Mouse (Mus musculus): ENCODE measurements around the gene Zfp26.

The Zfp26 gene

DNA sequence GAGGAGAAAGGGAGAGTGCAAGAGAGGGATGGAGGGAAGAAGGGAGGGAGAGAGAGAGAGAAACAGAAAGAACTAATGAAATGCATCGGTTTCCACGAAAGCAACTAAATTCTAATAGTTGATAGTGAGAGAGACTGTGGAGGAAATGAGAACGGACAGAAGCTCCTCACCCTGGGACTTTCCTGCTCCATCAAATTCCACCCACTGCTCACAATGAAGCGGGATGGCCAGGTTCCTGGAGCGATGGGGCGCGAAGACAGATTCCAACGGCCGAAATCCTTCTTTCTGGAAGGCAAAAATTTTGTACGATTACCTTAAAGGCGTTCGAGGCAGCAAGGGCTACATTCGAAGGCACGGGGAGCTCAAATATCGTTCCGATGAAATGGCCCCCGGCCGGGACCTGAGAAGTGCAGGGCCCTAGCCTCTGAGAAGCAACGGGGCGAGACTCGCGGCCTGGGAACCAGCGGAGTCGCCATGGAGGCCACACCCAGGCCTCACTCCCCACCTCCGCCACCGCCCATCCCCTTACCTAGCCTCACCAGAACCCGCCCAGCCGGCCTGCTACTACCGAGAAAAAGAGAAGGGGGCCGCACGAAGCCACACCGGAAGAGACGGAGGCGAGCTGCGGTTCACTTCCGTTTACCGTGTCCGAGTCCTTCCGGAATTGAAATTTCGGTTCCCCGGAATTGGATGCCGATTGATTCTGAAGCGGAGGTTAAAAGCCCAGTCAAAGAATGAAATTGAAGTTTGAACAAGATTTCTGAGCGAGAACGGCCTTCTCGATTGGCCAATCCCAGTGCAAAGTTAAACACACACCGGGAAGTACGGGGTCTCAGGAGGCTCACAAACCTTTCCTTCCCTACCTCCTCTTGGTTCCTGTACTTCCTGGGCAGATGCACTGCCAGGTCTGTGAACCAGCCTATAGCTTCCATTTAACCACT is at the start of gene Zfp26:
Gene Zfp26, minus strand, starts transcription at position 786 of the 941 bp plus-strand sequence.
- peak; percentile 68 for DNase-seq (ENCODE audit: low spot score)

DNA sequence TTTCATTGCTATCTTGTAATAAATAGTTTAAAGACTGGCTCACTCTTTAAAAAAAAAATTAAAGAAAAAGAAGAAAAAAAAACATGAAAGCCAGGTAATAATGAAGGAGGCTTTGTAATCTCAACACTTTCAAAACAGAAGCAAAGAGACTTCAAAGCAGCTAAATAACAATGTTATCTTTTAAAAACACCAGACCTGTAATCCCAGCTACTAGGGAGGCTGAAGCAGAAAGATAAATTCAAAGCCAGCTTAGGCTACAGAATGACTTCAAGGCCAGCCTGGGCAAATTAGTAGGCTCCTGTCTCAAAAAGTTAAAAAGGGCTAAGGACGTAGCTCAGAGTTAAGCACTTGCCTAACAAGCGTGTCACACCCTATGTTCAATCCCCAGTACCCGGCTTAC is 49.7 kb upstream of the Zfp26 start:
- no peak for DNase-seq (ENCODE audit: low spot score)

GRCm38 (mm10) chr9:20504801-20505200 is 44.8 kb upstream of the Zfp26 start:
- no peak for DNase-seq (ENCODE audit: low spot score)

DNA sequence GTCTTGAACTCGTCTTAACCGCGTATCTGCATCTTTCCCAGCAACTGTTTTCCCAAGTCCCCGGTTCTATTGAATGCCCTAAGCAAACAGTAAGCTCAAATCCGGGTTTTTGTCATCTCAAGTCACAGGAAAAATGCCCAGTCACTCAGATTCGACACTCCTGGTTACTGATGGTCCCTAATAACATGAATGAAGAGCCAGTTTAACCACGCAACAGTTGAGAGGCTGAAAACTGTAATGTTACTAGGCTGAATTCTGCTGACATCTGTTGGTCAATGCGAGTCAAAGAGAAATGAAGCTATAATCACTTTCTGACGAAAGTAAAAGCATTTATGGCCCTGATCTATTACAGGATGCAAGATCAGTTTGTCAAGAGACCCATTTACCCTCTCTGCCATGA is 33.3 kb upstream of the Zfp26 start:
- no peak for DNase-seq (ENCODE audit: low spot score)

DNA sequence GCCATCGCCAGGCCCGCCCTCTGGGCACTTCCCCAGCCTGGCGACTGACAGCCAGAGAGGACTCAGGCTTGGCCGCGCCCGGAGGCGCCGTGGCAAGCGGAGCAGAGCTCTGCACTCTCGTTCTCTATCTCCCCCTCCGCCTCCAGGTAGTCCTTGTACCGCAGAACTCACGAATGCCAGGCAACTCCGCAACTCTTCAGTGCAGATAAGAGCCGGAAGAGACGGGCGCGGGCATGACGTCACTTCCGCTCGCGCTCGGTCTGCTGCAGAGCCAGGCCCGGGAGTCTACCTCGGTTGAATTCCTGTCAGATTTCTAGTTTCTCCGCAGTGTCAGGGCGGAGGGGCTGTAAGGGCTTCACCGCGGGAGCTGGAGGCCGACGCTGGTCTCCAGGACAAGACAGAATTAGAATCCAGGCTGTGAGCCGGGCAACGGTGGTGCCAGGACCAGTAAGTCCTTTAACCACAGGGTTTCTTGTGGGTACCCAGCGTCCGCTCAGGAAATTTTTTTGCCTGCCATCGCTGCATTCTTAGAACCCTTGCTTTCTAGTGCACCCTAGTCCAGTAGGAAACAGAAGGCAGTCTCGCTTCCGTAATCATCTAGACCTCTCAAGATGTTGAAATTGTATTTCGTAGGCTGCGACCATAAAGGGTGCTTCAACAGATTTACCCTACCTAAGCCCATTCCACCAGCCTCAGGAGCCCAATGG is 32.7 kb upstream of the Zfp26 start, which contains the start of gene Zfp426:
Gene Zfp426, minus strand, starts transcription at position 220 of the 707 bp plus-strand sequence.
- DNase-seq (ENCODE audit: low spot score) = peak; percentile 80

DNA sequence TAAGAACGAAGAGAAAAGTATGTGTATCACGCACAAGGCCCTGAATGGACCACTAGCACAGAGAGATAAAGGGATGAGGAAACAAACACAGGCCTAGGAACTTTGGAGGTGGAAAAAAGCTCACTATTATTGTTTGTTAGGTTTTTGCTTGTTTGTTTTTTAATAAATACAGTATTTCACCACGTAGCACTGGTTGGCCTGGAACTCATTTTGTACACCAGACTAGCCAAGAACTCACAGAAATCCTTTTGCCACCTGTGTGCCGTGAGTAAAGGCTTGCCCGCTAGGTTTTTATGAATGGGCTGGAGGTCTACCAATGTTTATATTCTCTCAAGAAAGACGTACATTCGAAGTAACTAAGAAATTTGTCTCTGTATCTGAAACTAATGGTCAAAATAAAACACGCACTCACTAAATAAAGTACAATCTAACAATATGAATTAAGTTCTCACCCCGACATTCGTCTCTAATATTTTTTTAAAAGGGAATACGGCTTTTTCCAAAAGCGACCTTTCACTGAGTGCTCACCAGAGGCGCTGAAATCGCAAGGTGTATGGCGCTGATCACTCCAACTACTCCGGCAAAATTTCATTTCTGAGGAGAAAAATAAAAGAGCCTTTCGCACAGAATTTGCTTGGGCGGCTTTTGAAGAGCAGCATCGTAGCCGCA is 32.0 kb upstream of the Zfp26 start:
- DNase-seq (ENCODE audit: low spot score) = no peak

GRCm38 (mm10) chr9:20489536-20489935 is 29.6 kb upstream of the Zfp26 start:
- DNase-seq (ENCODE audit: low spot score) = no peak

DNA sequence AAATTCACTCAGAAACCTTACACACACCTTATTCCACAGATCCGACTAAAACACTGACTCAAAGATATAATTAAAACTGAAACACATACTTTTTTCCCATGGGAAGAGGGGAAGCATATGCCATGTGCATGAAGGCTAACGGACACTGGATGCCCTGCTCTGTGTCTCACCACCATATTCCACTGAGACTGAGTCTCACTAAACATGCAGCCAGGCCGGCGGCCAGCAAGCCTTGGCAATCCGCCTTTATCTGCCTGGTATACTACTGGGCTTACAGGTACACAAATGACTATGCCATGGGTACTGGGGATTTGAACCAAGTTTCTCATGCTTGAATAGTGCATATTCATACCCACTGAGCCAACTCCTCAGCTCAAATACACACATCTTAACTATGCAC is 19.4 kb upstream of the Zfp26 start:
- DNase-seq (ENCODE audit: low spot score) = no peak

GRCm38 (mm10) chr9:20476632-20477031 is 16.7 kb upstream of the Zfp26 start:
- no peak for DNase-seq (ENCODE audit: low spot score)

GRCm38 (mm10) chr9:20466761-20467442 is 6.9 kb upstream of the Zfp26 start:
- DNase-seq (ENCODE audit: low spot score) = peak; percentile 52

DNA sequence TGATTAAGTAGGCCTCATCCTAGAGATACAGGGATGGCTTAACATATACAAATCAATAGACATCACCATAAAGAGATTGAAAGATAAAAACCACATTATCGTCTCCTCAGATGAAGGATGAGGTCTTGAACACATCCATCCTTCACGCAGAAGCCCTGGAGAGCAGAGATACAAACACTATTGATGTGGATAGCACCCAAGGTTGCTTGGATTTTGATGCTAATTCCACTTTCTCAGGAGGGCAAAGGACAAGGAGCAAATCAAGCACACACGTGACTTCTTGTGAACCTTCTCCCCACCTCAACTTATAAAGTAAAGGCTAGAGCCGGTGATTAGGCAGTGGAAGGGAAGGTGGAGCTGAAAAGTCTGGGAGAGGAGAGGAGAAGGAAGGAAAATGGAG is 6.3 kb downstream of the Zfp26 start:
- DNase-seq (ENCODE audit: low spot score) = no peak

- DNase-seq (ENCODE audit: low spot score) = no peak
Measured at GRCm38 (mm10) chr9:20451493-20451892, 8.5 kb downstream of the Zfp26 start.

DNA sequence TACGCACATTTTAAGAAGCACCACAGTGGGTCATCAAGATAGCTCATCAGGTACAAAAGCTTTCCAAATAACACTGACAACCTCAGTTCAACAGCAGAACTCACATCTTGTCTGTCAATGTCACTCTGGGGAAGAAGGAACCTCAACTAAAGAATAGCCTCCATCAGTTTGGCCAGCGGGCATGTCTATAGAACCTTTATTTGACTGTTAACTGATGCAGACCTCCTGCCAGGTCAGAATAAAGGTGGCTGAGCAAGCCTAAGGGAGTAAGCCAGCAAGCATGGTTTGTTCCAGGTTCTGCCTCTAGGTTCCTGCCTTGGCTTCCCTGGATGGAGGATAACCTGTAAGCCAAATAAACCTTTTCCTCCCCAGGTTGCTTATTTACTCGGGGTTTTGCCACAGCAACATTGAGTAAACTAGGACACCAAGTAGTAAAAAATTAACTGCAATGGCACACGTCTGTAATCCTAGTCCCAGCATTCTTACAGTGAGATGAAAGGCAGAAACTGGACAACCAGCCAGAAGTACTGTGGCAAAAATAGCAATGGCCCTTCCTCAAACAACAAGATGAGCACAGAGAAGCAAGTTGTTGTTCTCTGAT is 16.7 kb downstream of the Zfp26 start:
- no peak for DNase-seq (ENCODE audit: low spot score)

- DNase-seq (ENCODE audit: low spot score) = no peak
Measured at GRCm38 (mm10) chr9:20430004-20430403, 30.0 kb downstream of the Zfp26 start.

GRCm38 (mm10) chr9:20411460-20411859 is 48.5 kb downstream of the Zfp26 start:
- DNase-seq (ENCODE audit: low spot score) = no peak

DNA sequence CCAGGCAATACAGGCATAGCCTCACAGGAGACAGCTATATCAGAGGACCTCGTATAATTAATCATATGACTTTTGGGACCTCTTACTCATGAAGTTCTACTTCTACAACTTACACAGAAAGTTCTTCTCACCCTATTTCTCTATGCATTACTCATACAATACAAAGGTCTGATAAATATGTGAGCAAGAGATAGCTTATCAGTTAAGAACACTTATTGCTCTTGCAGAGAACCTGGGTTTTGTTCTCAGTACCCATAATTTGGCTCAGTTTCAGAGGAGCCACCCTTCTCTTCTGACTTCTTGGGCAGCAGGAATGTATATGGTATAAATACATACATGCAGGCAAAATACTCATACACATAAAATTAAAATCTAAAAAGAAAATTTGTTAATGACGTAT is 50.6 kb downstream of the Zfp26 start:
- DNase-seq (ENCODE audit: low spot score) = no peak

DNA sequence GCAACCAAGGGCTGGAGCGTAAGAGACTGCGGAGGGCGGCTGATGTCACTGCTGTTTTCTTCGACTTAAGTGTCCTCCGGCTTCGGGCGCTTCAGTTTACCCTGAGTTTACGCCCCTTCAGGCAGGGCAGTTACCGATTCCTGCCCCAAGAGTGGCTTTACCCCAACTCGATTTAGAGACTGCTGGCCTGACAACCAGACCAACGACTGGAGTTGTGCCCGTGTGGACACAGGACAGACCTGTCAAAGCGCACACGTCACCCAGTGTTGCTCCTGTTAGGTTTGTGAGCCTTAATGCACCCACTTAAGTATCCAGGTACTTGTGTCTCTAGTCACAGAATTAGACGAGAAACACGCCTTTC is 74.6 kb downstream of the Zfp26 start:
- DNase-seq (ENCODE audit: low spot score) = no peak

- DNase-seq (ENCODE audit: low spot score) = peak; percentile 88
Measured at GRCm38 (mm10) chr9:20384532-20385342, 75.2 kb downstream of the Zfp26 start, which contains the start of gene Zfp560. Gene Zfp560 (minus strand): TSS chr9:20385177.

GRCm38 (mm10) chr9:20383659-20384058 is 76.3 kb downstream of the Zfp26 start:
- DNase-seq (ENCODE audit: low spot score) = no peak

Measured in urinary bladder, postnatal 25 days (tissue).